Mouse (Mus musculus) activated CD4-positive, CD25-positive, alpha-beta regulatory T cell, adult 4 months (primary cell): ENCODE results near the gene 9930021J03Rik. TPM values are rescaled to one million over a fixed set of nuclear protein-coding genes. Genes with fewer than 3 reads are reported as not detected.

Experiments used
- ATAC-seq: one replicate; pipeline ENCODE4 v1.8.0; 2017
- polyA plus RNA-seq, 2 experiments: library from polyadenylated mRNA; unstranded; fragments of 100-300 nt; shearing (Covaris generic); gene quantifications; one replicate each; pipeline ENCODE4 v1.2.1; 2017

Gene 9930021J03Rik
- polyA plus RNA-seq, 2 experiments from 2014 or later = 6.5 to 7.5 TPM

DNA sequence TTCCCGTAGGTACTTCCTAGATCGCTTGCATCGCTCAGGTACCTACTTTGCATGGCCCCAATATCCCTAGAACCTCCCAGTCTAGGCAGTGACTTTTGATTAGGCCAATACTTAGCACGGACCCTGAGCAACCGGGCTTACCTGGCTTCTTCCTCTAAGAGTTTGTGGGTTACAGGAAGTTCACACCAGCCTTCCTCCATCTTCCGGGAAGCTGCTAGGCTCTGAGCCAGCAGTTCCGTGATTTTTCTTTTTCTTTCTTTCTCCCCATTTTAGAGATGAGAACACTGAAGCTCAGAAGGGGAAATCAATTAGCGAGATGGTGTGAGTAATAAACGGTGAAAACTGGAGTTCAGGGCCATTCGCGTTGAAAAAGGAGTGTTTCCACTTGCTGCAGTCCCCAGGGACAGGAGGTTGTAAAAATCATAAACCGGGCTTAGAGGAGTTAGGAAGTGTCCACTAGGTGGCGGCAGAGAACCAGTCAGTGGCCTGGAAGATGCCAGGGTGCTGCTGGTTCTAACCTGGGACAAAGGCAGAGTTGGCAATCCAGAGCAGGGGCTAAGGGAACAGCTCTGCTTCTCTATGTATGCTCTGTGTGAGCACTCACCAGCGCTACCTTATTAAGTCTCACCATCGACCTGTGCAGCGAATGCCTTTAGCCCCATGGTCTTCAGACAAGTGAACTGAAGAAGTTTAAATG lies 121.8 kb downstream of the 9930021J03Rik start:
- peak; percentile 66 for ATAC-seq

GRCm38 (mm10) chr19:29680182-29681152 lies 125.3 kb downstream of the 9930021J03Rik start:
- no peak for ATAC-seq

GRCm38 (mm10) chr19:29678181-29678778 lies 127.5 kb downstream of the 9930021J03Rik start:
- no peak for ATAC-seq

- ATAC-seq = no peak
These were observed 129.2 kb downstream of the 9930021J03Rik start for GRCm38 (mm10) chr19:29676479-29677193.

DNA sequence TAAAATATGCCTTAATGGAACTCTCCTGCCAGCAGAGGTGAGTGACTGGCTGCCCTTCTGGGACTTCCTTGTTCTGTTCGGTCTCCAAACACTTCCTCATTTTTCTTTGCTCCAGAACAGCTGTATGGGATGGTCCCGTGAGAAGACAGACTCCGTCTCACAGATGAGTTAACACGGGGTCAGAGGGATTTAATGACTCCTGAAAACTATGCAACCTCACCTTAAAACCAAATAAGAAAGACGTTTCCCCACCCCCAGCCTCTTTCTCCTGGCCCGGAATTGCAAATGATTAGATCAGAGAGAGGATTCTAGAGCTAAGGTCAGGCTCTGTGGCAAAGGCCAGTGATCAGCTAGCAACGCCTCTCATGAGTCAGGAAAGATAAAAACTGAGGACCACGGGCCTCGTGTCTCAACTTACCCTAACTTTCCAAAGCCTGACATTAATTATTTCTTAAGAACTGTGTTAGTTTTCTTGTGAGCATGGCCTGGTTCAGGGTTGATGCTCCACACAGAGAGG lies 130.2 kb downstream of the 9930021J03Rik start:
- ATAC-seq = no peak

- ATAC-seq = no peak
These were observed 130.8 kb downstream of the 9930021J03Rik start for GRCm38 (mm10) chr19:29674946-29675345.

- no peak for ATAC-seq
These were observed 133.1 kb downstream of the 9930021J03Rik start for GRCm38 (mm10) chr19:29672660-29673059.

DNA sequence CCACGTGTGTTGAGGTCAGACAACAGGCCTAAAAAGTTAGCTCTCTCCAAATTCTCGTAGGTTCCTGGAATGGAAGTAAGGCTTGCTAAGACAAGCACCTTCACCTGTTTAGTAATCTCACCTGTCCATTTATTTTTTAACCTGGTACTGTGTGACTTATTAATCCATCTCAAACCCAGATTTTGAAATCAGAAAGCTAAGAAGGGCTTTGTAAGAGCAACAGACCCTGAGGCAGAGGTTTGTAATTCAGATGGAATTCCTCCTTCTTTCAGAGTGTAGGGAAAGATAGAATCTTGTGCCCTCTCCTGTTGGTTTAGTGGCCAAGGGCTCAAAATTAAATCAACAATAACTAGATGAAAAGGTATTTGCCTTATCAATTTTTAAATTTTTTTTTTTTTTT lies 134.6 kb downstream of the 9930021J03Rik start:
- ATAC-seq = no peak

DNA sequence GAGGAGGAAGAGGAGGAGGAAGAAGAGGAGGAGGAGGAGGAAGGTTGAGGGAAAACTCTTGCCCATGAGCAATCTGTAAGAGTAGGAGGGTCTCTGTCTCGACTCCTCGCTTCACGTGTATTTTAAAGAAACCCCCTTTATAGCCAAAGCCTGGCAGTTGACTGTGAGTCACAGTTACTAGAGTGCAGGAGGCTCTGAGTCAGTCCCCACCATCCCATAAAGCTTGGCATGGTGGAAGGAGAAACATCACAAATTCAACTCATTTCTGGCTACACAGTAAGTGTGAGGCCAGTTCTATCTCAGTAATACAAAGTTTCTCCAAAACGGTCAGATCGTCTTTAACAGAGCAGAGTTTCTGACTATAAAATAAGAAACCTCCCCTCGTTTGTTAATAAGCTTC lies 135.5 kb downstream of the 9930021J03Rik start:
- no peak for ATAC-seq

- no peak for ATAC-seq
These were observed 137.7 kb downstream of the 9930021J03Rik start for GRCm38 (mm10) chr19:29668135-29668534.

DNA sequence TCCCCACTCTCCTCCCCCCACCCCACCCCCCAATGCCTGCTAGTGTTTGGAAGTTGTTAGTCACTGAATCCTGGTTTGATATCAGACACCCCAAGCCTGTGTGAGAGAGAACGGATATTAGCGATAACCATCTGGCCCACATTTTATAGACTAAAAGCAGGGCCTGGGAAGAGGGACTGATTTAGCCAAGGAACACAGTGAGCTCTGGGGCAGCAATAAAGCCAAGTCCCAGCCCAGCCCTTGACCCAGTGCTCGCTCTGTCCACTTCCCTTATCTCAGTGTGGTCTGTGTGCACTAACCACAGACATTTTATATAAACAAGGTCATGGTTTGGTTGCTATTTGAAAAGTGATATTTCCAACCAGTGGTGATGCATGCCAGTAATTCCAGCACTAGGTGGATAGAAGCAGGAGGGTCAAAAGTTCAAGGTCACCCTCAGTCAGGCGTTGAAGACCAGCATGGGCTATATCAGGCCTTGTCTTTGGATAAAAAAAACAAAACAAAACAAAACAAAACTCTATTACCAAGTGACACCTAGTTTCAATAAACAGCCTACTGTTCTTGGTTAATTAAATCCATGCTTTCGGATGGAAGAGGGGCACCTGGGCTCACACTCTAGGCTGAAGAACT lies 138.7 kb downstream of the 9930021J03Rik start:
- ATAC-seq = no peak

DNA sequence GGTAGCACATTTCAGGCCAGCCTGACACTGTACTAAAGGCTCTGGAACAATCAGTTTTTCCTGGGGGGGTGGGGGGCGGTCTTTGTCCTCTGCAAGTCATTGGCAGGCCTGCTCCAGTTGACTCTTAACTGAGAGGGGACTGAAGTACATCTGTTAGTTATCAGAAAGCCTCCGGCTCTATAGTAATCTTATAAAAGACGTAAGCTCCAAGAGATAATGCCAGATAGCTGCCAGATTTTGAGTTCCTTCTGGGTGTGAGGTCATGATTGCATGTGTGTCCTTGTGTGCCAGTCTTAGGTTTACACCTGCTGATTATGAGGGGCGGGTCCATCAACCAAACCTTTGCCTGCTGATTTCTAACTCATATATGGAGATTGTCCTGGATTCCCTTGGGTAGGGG lies 139.6 kb downstream of the 9930021J03Rik start:
- ATAC-seq = no peak

DNA sequence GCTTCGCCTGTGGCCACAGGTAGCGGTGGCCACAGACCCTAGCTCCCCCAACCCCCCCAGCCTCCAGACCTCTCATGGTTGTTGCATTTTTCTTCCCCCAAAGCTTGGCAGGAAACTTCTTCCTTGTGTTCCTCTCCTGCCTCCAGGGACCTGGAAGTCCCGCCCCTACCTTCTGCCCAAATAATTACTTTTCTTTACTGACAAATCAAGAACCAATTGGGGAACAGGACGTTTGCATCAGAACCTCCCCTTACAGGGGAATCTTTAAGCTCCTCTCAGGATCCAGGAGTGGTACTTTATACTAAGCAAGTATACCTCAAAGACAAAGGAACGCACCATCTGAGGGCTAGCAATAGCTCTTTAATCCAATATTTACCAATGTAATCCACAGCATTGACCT lies 140.9 kb downstream of the 9930021J03Rik start:
- ATAC-seq = no peak

Other genes with a start within 250 kb of the 9930021J03Rik start
- 10 to 100 TPM; 12.0 to 17.0 TPM for gene Ermp1, start 157.6 kb downstream of the 9930021J03Rik start, polyA plus RNA-seq
- not detected for gene Mlana, start 108.2 kb downstream of the 9930021J03Rik start, polyA plus RNA-seq
- gene Ranbp6, start 7.0 kb upstream of the 9930021J03Rik start, polyA plus RNA-seq = 1 to 10 TPM; 8.4 to 8.7 TPM
- gene Il33, start 119.1 kb upstream of the 9930021J03Rik start, polyA plus RNA-seq = not detected
- gene Trpd52l3, start 197.8 kb upstream of the 9930021J03Rik start, polyA plus RNA-seq = not detected
- 10 to 100 TPM; 32.2 to 45.3 TPM for gene Uhrf2, start 224.5 kb upstream of the 9930021J03Rik start, polyA plus RNA-seq